Mouse (Mus musculus) gonadal fat pad, adult 2 months (tissue): ENCODE results near the gene Lypla2. TPM values are rescaled to one million over a fixed set of nuclear protein-coding genes. Genes with fewer than 3 reads are reported as not detected.
A peak's percentile ranks its signal among the peaks of the same experiment; 100 is the strongest.

Experiments
- DNase-seq: peaks from one replicate; pipeline ENCODE4 v3.0.0-alpha.2; 2012; ENCODE audit warnings: low read depth
- polyA plus RNA-seq: library from polyadenylated mRNA; depleted of rRNA; stranded (reverse); fragments of >200 nt; gene quantifications from 2 replicates; pipeline ENCODE4 v1.2.3, GENCODE M21; 2012

Gene Lypla2
- polyA plus RNA-seq, 1 experiment = 75.3 TPM

GRCm38 (mm10) chr4:135972911-135973811 lies 735 bp upstream of the Lypla2 start:
- DNase-seq = no peak

- DNase-seq = no peak
Measured at GRCm38 (mm10) chr4:135971805-135972555, 446 bp downstream of the Lypla2 start.

- DNase-seq = no peak
Measured at GRCm38 (mm10) chr4:135970585-135970984, 1.8 kb downstream of the Lypla2 start.

- DNase-seq = no peak
Measured at GRCm38 (mm10) chr4:135969070-135969750, 3.2 kb downstream of the Lypla2 start.

- no peak for DNase-seq
Measured at GRCm38 (mm10) chr4:135968271-135968869, 4.1 kb downstream of the Lypla2 start.

- no peak for DNase-seq
Measured at GRCm38 (mm10) chr4:135967086-135967760, 5.2 kb downstream of the Lypla2 start.

- DNase-seq = no peak
Measured at GRCm38 (mm10) chr4:135966283-135966682, 6.1 kb downstream of the Lypla2 start.

- DNase-seq = no peak
Measured at GRCm38 (mm10) chr4:135965113-135965512, 7.3 kb downstream of the Lypla2 start.

- no peak for DNase-seq
Measured at GRCm38 (mm10) chr4:135964426-135964825, 8.0 kb downstream of the Lypla2 start.

GRCm38 (mm10) chr4:135963457-135964193 lies 8.8 kb downstream of the Lypla2 start, which contains the start of gene Gale:
TSS of gene Gale (plus strand) at chr4:135963727.
- peak; percentile 68 for DNase-seq

- no peak for DNase-seq
Measured at GRCm38 (mm10) chr4:135962946-135963345, 9.5 kb downstream of the Lypla2 start.

- no peak for DNase-seq
Measured at GRCm38 (mm10) chr4:135962198-135962597, 10.2 kb downstream of the Lypla2 start.

- no peak for DNase-seq
Measured at GRCm38 (mm10) chr4:135961709-135962108, 10.7 kb downstream of the Lypla2 start.

- DNase-seq = no peak
Measured at GRCm38 (mm10) chr4:135960717-135961116, 11.7 kb downstream of the Lypla2 start.

GRCm38 (mm10) chr4:135958354-135958753 lies 14.1 kb downstream of the Lypla2 start:
- DNase-seq = no peak

GRCm38 (mm10) chr4:135955886-135956285 lies 16.5 kb downstream of the Lypla2 start:
- DNase-seq = no peak

- DNase-seq = no peak
Measured at GRCm38 (mm10) chr4:135954241-135954640, 18.2 kb downstream of the Lypla2 start.

GRCm38 (mm10) chr4:135953179-135953578 lies 19.2 kb downstream of the Lypla2 start:
- no peak for DNase-seq

- no peak for DNase-seq
Measured at GRCm38 (mm10) chr4:135951505-135951904, 20.9 kb downstream of the Lypla2 start.

- DNase-seq = no peak
Measured at GRCm38 (mm10) chr4:135950365-135950764, 22.1 kb downstream of the Lypla2 start.
